8 mouse cellular contexts compared by ENCODE assay signal in the genomic region with DNA sequence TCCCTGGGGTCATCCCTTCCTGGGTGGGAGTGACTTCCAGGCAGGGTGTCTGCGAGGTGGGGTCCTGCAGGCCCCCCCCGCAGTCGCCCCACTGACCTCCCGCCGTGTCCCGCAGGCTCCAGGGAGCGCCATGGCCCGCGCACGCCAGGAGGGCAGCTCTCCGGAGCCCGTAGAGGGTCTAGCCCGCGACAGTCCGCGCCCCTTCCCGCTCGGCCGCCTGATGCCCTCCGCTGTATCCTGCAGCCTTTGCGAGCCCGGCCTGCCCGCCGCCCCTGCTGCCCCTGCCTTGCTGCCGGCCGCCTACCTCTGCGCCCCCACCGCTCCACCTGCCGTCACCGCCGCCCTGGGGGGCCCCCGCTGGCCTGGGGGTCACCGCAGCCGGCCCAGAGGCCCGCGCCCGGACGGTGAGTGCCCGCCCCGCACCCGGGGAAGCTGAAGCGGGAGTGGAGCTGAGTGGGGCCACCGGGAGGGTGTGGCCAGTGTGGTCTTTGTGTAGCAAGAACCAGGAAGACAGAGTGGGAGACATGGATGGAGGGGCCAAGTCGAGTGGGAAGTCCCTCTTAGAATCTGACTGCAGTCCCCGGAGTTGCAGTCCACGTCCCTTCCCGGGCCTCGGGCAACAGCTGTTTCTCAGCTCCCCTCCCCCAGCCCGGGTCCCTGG. TPM values are rescaled to one million over a fixed set of nuclear protein-coding genes. Genes with fewer than 3 reads are reported as not detected.
DNase-seq lines count a peak whose midpoint lies in the region; ATAC-seq and TF ChIP-seq lines count a peak whose summit lies in the region.

No protein-coding gene starts in this region.

- no peak for DNase-seq in left cerebral cortex, adult 2 months (ENCODE audit: extremely low spot score in 1 of 2, low spot score in 2 of 2)
- no peak for DNase-seq in left cerebral cortex, postnatal 14 days (ENCODE audit: low spot score in 2 of 2)
- DNase-seq in cerebellum, adult 9-10 months: peak; percentile 63
- peak; percentile 71 to 76 for DNase-seq in heart, adult 18-20 months
- peak; percentile 22 for DNase-seq in kidney, adult 9 months
- peak; percentile 73 for DNase-seq in lung, postnatal 0 days (ENCODE audit: low spot score)
- DNase-seq in spleen, adult 2 months (ENCODE audit: low read depth in 1 of 2, low spot score in 2 of 2): no peak
- no peak for DNase-seq in frontal cortex, adult 2 months (ENCODE audit: extremely low spot score in 1 of 2, low spot score in 1 of 2)

- peak; percentile 9 for ATAC-seq in lung, postnatal 0 days

- TF ChIP-seq CTCF in left cerebral cortex, adult 2 months (IDR thresholded peaks at IDR 0.05): no peak
- TF ChIP-seq CTCF in lung, postnatal 0 days (IDR thresholded peaks at IDR 0.05): no peak
- no peak for TF ChIP-seq CTCF in spleen, adult 2 months (IDR thresholded peaks at IDR 0.05; ENCODE audit: extremely low read depth, insufficient read depth, insufficient read length, insufficient replicate concordance)

- TF ChIP-seq EP300 in lung, postnatal 0 days (IDR thresholded peaks at IDR 0.05): no peak

- H3K27me3 ChIP-seq in lung, postnatal 0 days (replicated peaks; ENCODE audit: insufficient read depth, low read length): no peaks in the 10 kb centered on the region
- H3K27me3 ChIP-seq in spleen, adult 2 months (ENCODE audit: control insufficient read depth, insufficient read depth, low read length): peaks cover 5% of the 10 kb centered on the region; the same call in 1 of the 2 replicates

- peak overlapping the region; percentile 69 for H3K4me3 ChIP-seq in left cerebral cortex, adult 2 months
- H3K4me3 ChIP-seq in lung, postnatal 0 days (ENCODE audit: low read depth, low read length): peak overlapping the region; percentile 80
- H3K4me3 ChIP-seq in spleen, adult 2 months (ENCODE audit: extremely low read depth, insufficient read depth, insufficient read length): peak overlapping the region; percentile 88

- peak overlapping the region; percentile 96 for H3K9ac ChIP-seq in lung, postnatal 0 days (replicated peaks; ENCODE audit: low read depth)

- no peaks in the 10 kb centered on the region for H3K9me3 ChIP-seq in lung, postnatal 0 days (ENCODE audit: low read length)

- peaks cover 12% of the 10 kb centered on the region; the same call in 1 of the 2 replicates for H3K4me1 ChIP-seq in lung, postnatal 0 days (ENCODE audit: insufficient read depth, low read depth, low read length)
- H3K4me1 ChIP-seq in spleen, adult 2 months (ENCODE audit: control insufficient read depth, insufficient read depth, insufficient read length): peaks cover 35% of the 10 kb centered on the region

- under 1% methylated on average over 43 of the region's 49 CpGs for WGBS in lung, postnatal 0 days
- WGBS in spleen, adult 2 months: under 1% methylated on average over 49 of the region's 49 CpGs

- TF ChIP-seq POLR2A in spleen, adult 2 months (IDR thresholded peaks at IDR 0.05; ENCODE audit: low read depth, low read length): no peak

- peaks cover 4% of the 10 kb centered on the region; the same call in 1 of the 2 replicates for H3K36me3 ChIP-seq in lung, postnatal 0 days (ENCODE audit: insufficient read depth, low read length)
- H3K36me3 ChIP-seq in spleen, adult 2 months (ENCODE audit: control insufficient read depth, insufficient read depth, low read length): peaks cover 3% of the 10 kb centered on the region

- H3K4me2 ChIP-seq in lung, postnatal 0 days (replicated peaks; ENCODE audit: low read depth, low read length): peak overlapping the region; percentile 88

- intact Hi-C loops in left cerebral cortex, adult 2 months (cut with DNase I): no loop called here
- intact Hi-C loops in left cerebral cortex, postnatal 14 days (cut with DNase I): no loop called here

- peak overlapping the region; percentile 100 for H3K27ac ChIP-seq in left cerebral cortex, adult 2 months
- H3K27ac ChIP-seq in lung, postnatal 0 days (ENCODE audit: low read length): peak overlapping the region; percentile 99
- peak overlapping the region; percentile 91 for H3K27ac ChIP-seq in spleen, adult 2 months (ENCODE audit: insufficient read depth, low read length)

RNA-seq across cellular contexts. Expression of a gene that starts 3.9 kb away (rescaled TPM):
- 1 to 10 TPM; 9.1 to 9.7 TPM for total RNA-seq in left cerebral cortex, adult 2 months (2021)
- 10 to 100 TPM; 22.3 to 23.0 TPM for total RNA-seq in left cerebral cortex, postnatal 14 days (2021)
- 1 to 10 TPM; 3.8 to 5.6 TPM for total RNA-seq in heart, adult 18-20 months (2021)
- 30.0 and 31.1 TPM in 2 replicates for polyA plus RNA-seq in lung, postnatal 0 days (2015; fragmentation: Nextera tagmentation; extraction: Ambion mirVana)
- 22.9 and 45.7 TPM in 2 replicates for polyA plus RNA-seq in spleen, adult 2 months (2012; rRNA removed)
- 17.1 and 18.2 TPM in 2 replicates for polyA plus RNA-seq in frontal cortex, adult 2 months (2012; rRNA removed)

RNA-seq across cellular contexts. Expression of a gene that starts 25.5 kb away (rescaled TPM):
- total RNA-seq in left cerebral cortex, adult 2 months (2021): 10 to 100 TPM; 94.3 to 95.1 TPM
- 10 to 100 TPM; 85.2 to 87.3 TPM for total RNA-seq in left cerebral cortex, postnatal 14 days (2021)
- 10 to 100 TPM; 26.3 to 29.6 TPM for total RNA-seq in heart, adult 18-20 months (2021)
- polyA plus RNA-seq in lung, postnatal 0 days (2015; fragmentation: Nextera tagmentation; extraction: Ambion mirVana): 15.9 and 18.3 TPM in 2 replicates
- 32.4 and 33.3 TPM in 2 replicates for polyA plus RNA-seq in spleen, adult 2 months (2012; rRNA removed)
- 91.2 and 91.4 TPM in 2 replicates for polyA plus RNA-seq in frontal cortex, adult 2 months (2012; rRNA removed)

RNA-seq across cellular contexts. Expression of a gene that starts 38.7 kb away (rescaled TPM):
- 10 to 100 TPM; 36.7 to 41.3 TPM for total RNA-seq in left cerebral cortex, adult 2 months (2021)
- 10 to 100 TPM; 30.3 to 30.8 TPM for total RNA-seq in left cerebral cortex, postnatal 14 days (2021)
- total RNA-seq in heart, adult 18-20 months (2021): 10 to 100 TPM; 15.3 to 16.2 TPM
- polyA plus RNA-seq in lung, postnatal 0 days (2015; fragmentation: Nextera tagmentation; extraction: Ambion mirVana): 18.9 and 20.1 TPM in 2 replicates
- polyA plus RNA-seq in spleen, adult 2 months (2012; rRNA removed): 33.7 and 53.6 TPM in 2 replicates
- polyA plus RNA-seq in frontal cortex, adult 2 months (2012; rRNA removed): 57.6 and 58.4 TPM in 2 replicates

RNA-seq across cellular contexts. Expression of a gene that starts 52.8 kb away (rescaled TPM):
- 1 to 10 TPM; 1.3 to 1.7 TPM for total RNA-seq in left cerebral cortex, adult 2 months (2021)
- total RNA-seq in left cerebral cortex, postnatal 14 days (2021): 1 to 10 TPM in 1 of 2 experiments, under 1 TPM in 1; 0.70 to 1.7 TPM
- total RNA-seq in heart, adult 18-20 months (2021): 1 to 10 TPM; 4.4 to 7.5 TPM
- polyA plus RNA-seq in lung, postnatal 0 days (2015; fragmentation: Nextera tagmentation; extraction: Ambion mirVana): 11.8 and 13.3 TPM in 2 replicates
- polyA plus RNA-seq in spleen, adult 2 months (2012; rRNA removed): 7.5 and 11.0 TPM in 2 replicates
- polyA plus RNA-seq in frontal cortex, adult 2 months (2012; rRNA removed): 1.2 and 1.3 TPM in 2 replicates

Comparison
In these comparisons a context has a peak if more than half of its experiments do, and no peak if none do; other contexts are left out.
1. DNase-seq: peak in cerebellum, adult 9-10 months (single experiment), heart, adult 18-20 months (2 of 2), kidney, adult 9 months (single experiment) and lung, postnatal 0 days (single experiment); none in left cerebral cortex, adult 2 months (0 of 2), left cerebral cortex, postnatal 14 days (0 of 2), spleen, adult 2 months (0 of 2) and frontal cortex, adult 2 months (0 of 2).
2. Peak in every context shown above with its lines, with median percentiles within 50 percentile points of each other: H3K27ac ChIP-seq and H3K4me3 ChIP-seq.